Mouse (Mus musculus) heart, postnatal 36 days (tissue): ENCODE measurements around the gene Map6d1. TPM values are rescaled to one million over a fixed set of nuclear protein-coding genes. Genes with fewer than 3 reads are reported as not detected.

Experiments used
- DNase-seq, 2 experiments: peaks; one replicate each; pipeline ENCODE4 v3.0.0; 2021 to 2022
- intact Hi-C: fragments of 180-260 bp; cut with DNase I; formaldehyde crosslinking; loops from one replicate; pipeline ENCODE4 v1.15.1; 2025
- total RNA-seq, 2 experiments: library from RNA; stranded (reverse); gene quantifications; 2 replicates each; pipeline ENCODE4 v1.2.3; 2021

Gene Map6d1
- total RNA-seq = 1 to 10 TPM; 1.3 to 1.5 TPM

- DNase-seq = peak; percentile 35 to 39
- intact Hi-C loops = loop anchor here (5.0 kb wide), 1 partner anchor 47 kb away; no protein-coding TSS in a partner anchor
These were observed at the start of gene Map6d1 for GRCm38 (mm10) chr16:20240468-20241414. Gene Map6d1, minus strand, starts transcription at chr16:20241358.

DNA sequence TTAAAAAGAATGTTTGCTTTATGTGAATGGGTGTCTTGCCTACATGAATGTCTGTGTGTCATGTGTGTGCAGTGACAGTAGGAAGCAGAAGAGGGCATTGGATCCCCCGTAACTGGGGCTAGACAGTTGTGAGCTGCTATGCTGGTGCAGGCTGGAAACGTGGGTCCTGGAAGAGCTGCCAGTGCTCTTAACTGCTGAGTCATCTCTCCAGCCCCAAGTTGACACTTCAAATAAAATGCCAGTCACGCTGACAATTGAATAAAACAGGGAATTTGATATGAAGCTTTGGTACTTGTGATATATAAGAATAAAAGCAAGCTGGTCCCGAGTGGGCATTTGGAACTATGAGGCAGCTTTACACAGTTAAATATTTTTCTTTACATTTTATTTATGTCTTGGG, 39.1 kb upstream of the Map6d1 start:
- DNase-seq = no peak
- intact Hi-C loops = no loop called here

DNA sequence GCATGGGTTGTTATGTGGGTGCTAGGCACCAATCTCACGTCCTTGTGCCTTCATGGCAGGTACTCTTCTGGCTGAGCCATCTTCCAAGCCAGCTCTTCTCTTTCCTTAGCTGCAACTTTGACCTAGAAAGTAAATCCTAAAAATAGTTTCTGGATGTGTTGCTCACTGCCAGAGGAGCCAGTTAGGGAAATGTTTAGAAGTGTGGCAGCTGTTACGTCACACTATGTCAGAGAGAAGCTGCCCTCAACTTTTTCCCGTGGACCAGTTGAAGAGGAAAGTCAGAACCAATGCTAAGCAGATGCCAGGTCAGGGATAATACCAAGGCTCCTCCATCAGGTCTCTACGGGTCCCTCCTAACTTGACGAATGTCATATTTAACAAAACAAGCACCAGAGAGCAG, 38.2 kb upstream of the Map6d1 start:
- intact Hi-C loops = no loop called here
- DNase-seq = no peak

DNA sequence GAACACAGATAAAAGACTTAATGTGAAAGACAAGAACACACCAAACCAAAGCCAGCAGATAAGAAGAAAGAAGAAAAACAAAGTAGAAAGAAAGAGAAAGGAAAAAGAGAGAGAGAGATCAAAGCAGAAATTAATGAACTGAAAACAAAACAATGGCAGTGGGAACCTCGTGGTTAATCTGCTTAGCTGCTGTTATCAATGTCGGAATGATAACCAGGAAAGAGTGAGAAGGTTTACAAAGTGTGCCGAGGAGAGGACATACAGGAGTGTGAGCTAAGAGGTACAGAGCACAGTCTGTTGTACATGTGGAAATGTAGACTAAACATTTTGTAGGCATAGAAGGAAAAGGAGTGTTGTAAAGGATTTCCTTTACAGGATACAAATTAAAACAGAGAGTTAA, 31.8 kb upstream of the Map6d1 start:
- DNase-seq = no peak
- intact Hi-C loops = no loop called here

DNA sequence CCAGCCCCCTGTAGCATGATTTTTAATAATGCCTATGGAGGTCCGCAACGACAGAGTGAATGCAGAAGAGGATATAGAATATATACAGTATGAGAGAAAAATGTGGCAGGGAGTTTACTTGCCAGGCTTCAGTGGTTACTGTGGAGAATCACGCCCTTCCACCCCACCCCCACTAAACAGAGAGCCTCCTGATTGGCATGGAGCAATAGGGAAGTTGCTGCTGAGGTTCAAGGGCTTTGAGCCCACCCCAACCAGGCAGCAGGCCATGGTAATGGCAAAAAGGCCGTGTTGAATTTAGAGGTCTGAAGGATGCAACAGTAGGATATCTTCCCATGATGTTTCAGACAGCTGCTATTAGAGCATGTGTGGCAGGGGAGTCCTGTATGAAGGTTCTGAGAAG, 30.2 kb upstream of the Map6d1 start:
- intact Hi-C loops = no loop called here

GRCm38 (mm10) chr16:20265089-20265488, 23.9 kb upstream of the Map6d1 start:
- DNase-seq = no peak
- intact Hi-C loops = no loop called here

More for the DNA sequence above, 30.2 kb upstream of the Map6d1 start:
- DNase-seq = no peak

DNA sequence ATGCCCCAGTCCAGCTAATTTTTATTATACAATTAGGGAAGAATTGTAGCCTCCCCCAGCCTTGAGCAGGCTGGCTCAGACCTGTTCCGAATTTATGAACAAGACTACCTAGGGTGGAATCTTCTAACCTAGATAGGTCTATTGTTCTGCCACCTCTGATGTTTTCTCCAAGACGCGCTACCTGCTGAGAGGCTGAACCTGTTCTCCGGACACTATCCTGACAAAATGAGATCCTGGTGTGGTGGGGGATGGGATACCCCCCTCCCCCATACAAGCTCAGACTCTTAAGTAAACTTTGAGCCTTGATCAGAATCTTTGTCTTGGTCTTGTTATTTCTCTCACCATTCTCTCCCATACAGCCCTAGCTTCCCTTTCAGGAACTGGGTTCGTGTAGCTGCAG, 16.8 kb upstream of the Map6d1 start:
- DNase-seq = no peak
- intact Hi-C loops = no loop called here

- intact Hi-C loops = no loop called here
- no peak for DNase-seq
These were observed 7.5 kb upstream of the Map6d1 start for GRCm38 (mm10) chr16:20248442-20249174.

GRCm38 (mm10) chr16:20247103-20247502, 5.9 kb upstream of the Map6d1 start:
- no peak for DNase-seq
- intact Hi-C loops = no loop called here

GRCm38 (mm10) chr16:20238646-20239045, 2.5 kb downstream of the Map6d1 start:
- intact Hi-C loops = no loop called here
- no peak for DNase-seq

DNA sequence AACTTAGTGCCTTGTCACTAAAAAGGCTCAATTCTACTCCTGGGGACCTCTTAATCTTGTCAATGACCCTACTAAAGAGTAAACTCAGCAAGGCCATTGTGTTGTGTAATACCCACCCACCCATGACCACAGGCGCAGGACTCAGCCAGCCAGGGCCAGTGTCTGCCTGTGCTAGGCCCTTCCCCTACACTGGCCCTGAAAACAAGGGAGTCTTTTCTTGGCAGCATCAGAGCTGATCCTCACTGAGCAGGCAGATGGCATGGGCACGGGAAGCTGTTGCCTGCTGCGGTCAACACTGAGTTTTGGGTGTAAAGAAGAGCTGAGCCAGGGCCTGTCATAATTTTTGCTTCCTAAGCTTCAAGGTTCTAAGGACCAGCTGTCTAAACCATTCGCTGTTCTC, 3.7 kb downstream of the Map6d1 start:
- intact Hi-C loops = no loop called here
- no peak for DNase-seq

DNA sequence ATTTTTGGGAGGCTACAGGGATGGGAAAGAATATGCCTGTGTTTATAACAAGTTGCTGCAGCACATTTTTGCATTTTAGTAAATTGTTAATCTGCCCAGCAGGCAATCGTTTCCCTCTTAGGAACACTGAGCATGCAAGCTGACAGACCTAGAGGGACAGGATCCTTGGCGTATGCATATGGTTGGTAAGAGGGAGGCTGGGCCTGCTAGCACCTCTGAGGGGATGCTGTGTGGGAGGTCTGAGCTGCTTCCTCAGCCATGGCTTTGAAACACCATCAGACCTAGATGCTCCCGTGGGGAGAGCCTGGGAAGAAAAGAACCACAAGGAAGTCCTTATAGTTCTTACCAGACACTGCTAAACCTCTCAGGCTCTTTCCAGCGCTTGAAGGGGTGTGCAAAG, 6.8 kb downstream of the Map6d1 start:
- DNase-seq = no peak
- intact Hi-C loops = no loop called here

DNA sequence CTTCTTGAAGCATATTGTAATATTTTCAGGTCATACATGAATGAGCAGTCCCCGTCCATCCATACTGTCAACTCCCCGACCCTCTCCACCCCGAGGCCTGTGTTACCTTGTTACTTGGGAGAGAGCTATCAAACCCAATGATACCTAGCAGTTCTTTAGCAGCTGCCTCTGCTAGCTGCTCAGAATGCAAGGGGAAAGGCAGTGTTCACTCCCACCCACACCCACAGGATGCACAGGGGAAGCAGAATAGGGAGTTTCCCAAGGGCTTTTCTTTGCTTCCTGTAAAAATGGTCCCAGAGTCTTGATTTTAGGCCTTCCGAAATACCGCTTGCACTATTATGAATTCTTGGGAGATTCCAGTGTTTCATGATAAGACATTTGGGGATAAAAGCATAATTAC, 13.0 kb downstream of the Map6d1 start:
- DNase-seq = no peak
- intact Hi-C loops = no loop called here

DNA sequence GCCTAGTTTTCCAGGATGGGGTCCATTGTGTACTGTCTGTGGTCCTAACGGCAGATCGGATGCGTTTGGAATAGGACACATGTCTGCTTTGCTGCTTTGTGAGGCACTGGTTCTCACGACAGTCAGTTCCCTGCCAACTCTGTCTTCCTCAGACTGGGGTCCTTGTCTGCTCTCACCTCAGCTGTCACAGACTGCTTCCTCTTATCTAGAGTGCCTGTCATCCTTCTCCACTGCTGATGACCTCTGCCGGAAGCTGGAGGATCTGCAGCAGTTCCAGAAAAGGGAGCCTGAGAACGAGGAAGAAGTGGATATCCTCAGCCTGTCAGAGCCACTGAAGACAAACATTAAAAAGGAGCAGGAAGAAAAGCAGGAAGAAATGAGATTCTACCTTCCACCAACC, 13.7 kb downstream of the Map6d1 start:
- peak in 1 of 2 experiments; percentile 11 for DNase-seq
- intact Hi-C loops = no loop called here

- intact Hi-C loops = no loop called here
These were observed 14.5 kb downstream of the Map6d1 start for GRCm38 (mm10) chr16:20226676-20227075.

DNA sequence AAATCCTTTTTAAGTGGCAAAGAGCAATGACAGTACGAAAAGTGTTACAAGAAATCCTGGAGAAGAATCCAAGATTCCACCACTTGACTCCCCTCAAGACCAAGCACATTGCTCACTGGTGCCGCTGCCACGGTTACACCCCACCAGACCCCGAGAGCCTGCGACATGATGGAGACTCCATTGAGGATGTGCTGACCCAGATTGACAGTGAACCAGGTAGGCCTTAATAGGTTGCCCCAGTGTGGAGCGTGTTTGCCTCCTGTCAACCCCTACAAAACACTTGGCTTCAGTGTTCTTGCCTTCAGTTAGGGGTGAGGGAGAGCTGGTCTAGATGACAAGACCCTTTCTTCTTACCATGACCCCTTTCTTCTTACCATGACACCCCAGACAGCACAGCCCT, 18.4 kb downstream of the Map6d1 start:
- intact Hi-C loops = no loop called here
- no peak for DNase-seq

More at GRCm38 (mm10) chr16:20226676-20227075, 14.5 kb downstream of the Map6d1 start:
- DNase-seq = no peak

GRCm38 (mm10) chr16:20213591-20214226, 27.4 kb downstream of the Map6d1 start:
- DNase-seq = peak; percentile 30 to 45
- intact Hi-C loops = loop anchor here (1.0 to 10.0 kb wide), 3 partner anchors 89 to 269 kb away; partner anchors contain the start of genes Abcc5 and Parl

- no peak for DNase-seq
- intact Hi-C loops = no loop called here
These were observed 41.5 kb downstream of the Map6d1 start for GRCm38 (mm10) chr16:20199501-20200201.

DNA sequence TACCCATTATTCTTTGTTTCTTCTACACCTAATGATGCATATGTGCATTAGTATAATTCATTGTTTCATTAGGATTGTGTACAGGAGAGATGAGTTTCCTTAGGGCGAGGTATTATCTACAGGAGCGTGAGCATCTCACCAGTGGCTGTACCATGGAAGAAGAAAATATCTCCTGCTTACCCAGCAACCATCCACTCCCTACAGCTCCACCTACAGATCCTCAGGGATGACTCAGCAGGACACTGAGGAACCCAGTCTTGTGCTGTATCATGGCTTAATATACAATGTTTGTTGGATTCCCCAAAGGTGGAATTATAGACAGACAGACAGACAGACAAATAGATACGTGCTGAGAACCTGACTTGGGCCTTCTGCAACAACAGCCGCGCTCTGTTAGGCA, 44.2 kb downstream of the Map6d1 start:
- no peak for DNase-seq
- intact Hi-C loops = no loop called here

DNA sequence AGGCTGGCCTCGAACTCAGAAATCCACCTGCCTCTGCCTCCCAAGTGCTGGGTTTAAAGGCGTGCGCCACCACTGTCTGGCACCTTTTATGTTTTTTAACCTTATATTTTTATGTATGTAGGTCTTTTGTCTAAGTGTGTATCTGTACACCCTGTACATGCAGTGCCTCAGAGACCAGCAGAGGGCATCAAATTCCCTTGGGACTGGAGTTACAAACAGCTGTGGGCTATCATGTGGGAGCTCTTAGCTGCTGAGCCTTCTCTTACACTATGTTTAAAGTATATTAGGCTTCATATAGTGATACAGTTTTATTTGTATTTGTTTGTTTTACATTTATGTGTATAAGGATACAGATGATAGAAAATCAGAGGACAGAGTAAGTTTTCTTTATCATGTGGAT, 45.6 kb downstream of the Map6d1 start:
- intact Hi-C loops = no loop called here
- DNase-seq = no peak
